Mouse (Mus musculus): ENCODE data around the gene 1700092M07Rik.

- TF ChIP-seq CTCF (IDR thresholded peaks at IDR 0.05; ENCODE audit: low read depth), result no peak
- no peak for TF ChIP-seq EP300 (optimal IDR thresholded peaks at IDR 0.05)
Measured at GRCm38 (mm10) chr19:8702458-8702857, 38.1 kb upstream of the 1700092M07Rik start.

Measured in stomach, postnatal 0 days (tissue).